Mouse (Mus musculus): ENCODE measurements around the gene Acot1.
A peak's percentile ranks its signal among the peaks of the same experiment; 100 is the strongest.
"Not testable (repeated sequence)": the region's sequence is repeated elsewhere in the genome, so short reads cannot be mapped to it uniquely, and the experiment has no call there.

Gene Acot1

GRCm38 (mm10) chr12:84022266-84022665, 13.0 kb downstream of the Acot1 start:
- DNase-seq (ENCODE audit: low spot score) = not testable (repeated sequence)

- DNase-seq (ENCODE audit: low spot score) = no peak
These were observed 13.9 kb downstream of the Acot1 start for GRCm38 (mm10) chr12:84023052-84023745.

GRCm38 (mm10) chr12:84025888-84026287, 16.6 kb downstream of the Acot1 start:
- DNase-seq (ENCODE audit: low spot score) = no peak

DNA sequence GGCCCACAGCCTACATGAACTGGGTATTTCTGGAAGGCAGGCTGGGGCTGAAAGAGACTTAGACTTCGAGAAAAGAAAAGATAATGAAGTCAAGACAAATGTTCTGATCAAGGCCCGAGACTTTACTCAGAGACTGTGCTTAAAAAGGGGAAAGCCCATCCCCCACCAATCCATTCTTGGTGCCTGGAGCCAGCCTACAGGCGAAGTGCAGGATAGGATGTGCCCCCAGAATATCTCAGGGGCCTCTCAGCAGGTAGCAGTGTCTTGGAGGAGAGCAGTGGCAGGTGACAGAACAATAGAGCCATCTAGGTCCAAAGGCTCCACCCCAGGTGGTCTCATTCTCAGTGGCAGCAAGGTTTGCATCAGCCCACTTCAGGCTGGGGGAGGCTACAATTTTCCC, 19.0 kb downstream of the Acot1 start:
- not testable (repeated sequence) for DNase-seq (ENCODE audit: low spot score)

DNA sequence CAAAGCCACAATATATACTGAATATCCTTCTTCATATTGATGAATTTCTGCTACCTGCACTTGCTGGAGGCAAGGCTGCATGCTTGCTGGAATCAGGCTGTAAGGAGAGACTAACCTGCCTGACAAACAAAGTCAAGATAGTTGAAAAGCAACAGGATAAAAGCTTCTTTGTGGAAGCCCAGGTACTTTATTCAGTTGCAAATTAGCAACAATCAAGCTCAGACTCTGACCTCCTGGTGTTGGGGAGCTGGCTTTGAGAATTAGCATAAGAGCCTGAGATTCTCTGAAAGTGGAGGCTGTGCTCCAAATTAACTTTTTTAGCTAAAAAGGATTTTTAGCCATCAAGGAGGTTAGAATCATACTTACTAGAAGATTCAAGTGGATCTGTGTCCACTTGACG, 19.8 kb downstream of the Acot1 start:
- DNase-seq (ENCODE audit: low spot score) = not testable (repeated sequence)

GRCm38 (mm10) chr12:84030659-84031332, 21.5 kb downstream of the Acot1 start:
- DNase-seq (ENCODE audit: low spot score) = peak; percentile 65

- DNase-seq (ENCODE audit: low spot score) = no peak
These were observed 23.6 kb downstream of the Acot1 start for GRCm38 (mm10) chr12:84032854-84033253.

- not testable (repeated sequence) for DNase-seq (ENCODE audit: low spot score)
These were observed 24.0 kb downstream of the Acot1 start for GRCm38 (mm10) chr12:84033302-84033701.

- no peak for DNase-seq (ENCODE audit: low spot score)
These were observed 24.8 kb downstream of the Acot1 start for GRCm38 (mm10) chr12:84034108-84034507.

DNA sequence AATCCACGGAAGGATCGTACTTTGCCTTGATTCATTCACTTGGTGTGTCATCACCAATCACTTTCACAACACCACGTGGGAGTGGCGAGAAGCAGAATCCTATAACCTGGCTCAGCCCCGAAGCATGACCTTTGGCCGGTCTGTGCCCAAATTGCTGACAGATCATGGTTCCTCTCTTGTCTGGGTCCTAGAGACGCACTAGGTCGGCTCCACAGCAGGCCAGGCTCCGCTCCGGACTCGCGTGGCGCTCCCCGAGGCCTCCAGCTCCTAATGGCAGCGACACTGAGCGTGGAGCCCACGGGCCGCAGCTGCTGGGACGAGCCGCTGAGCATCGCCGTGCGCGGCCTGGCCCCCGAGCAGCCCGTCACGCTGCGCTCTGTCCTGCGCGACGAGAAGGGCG, 29.0 kb downstream of the Acot1 start, which contains the start of gene Acot4:
Gene Acot4 (plus strand): TSS at position 139 of the 400 bp plus-strand sequence.
- DNase-seq (ENCODE audit: low spot score) = not testable (repeated sequence)

- not testable (repeated sequence) for DNase-seq (ENCODE audit: low spot score)
These were observed 29.4 kb downstream of the Acot1 start, which contains the start of gene Gm49366 for GRCm38 (mm10) chr12:84038691-84039111. Gene Gm49366 (plus strand): TSS chr12:84038935.

- no peak for DNase-seq (ENCODE audit: low spot score)
These were observed 33.0 kb downstream of the Acot1 start for GRCm38 (mm10) chr12:84042248-84042647.

DNA sequence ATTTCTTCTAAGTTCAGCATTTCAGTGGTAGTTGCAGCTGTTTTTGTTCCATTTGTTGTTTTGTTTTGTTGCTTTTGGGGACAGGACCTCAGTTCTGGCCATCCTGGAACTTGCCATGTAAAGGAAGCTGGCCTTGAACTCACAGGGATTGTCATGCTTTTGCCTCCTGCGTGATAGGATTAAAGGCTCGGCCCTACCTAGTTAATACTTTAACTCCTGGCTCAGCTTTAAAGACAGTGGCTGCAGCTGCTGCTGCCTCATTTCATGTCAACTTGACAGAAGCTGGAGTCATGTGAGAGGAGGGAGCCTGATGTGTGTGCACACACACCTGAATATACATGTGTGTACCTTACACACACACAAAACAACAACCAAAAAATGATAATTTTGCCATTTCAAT, 34.8 kb downstream of the Acot1 start:
- no peak for DNase-seq (ENCODE audit: low spot score)

DNA sequence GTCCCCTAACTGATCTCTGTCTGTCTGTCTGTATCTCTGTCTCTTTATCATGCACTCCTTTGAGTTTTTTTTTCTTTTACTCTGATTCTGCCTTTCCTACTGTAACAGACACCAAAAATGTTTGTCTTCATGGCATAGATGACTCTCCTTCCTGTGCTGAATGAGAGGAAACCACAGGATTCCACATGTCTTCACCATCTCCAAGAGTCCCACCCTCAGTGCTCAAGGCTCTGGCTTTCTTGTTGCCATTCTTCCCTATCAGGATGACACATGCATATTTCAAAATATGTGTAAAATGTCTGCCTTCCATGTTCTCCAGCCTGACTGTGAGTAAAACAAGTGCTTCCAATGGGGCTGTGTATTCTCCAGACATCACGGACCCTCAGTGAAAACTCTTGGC, 37.6 kb downstream of the Acot1 start:
- no peak for DNase-seq (ENCODE audit: low spot score)

DNA sequence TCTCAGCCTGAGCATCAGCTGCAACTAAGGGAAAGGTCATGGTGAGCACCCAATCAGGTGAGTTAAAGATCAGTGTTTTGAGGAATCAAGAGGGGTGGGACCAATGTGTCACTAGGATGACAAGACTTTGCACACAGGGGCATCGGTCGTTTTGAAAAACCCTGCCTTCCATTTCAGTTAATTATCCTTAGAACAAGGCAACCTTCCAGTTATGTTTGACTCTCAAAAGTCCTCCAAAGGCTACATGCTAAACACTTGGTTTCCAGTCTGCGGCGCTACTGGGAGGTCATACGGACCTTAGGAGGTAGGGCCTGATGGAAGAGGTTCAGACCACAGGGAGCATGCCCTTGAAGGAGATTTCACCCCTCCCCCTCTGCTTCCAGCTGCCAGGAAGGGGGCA, 41.5 kb downstream of the Acot1 start:
- not testable (repeated sequence) for DNase-seq (ENCODE audit: low spot score)

DNA sequence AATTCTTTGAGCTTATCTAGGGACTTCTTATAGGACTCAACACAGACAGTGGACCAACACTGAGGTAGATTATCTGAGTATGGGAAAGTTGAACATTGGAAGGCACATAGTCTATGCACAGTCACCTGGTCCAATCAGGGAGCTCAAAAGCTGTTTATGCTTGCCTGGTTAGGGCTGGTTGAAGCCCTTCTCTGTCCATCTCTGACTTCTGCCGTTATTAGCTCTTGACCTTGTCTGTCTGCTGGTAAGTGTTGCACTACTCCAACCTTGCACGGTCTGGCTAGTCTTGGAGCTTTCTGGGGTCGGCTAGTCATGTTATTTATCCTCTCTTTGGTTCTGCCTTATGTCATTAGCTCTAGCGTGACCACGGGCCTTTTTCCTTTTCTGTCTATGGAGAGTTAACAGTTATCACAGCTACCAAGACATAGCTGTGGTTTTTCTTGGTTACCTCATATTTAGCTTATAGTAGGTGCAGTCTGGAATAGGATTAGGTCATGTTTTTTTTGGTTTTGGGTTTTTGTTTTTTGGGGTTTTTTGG, 42.7 kb downstream of the Acot1 start, which contains the start of gene Acot3:
Gene Acot3 (plus strand): TSS at position 208 of the 538 bp plus-strand sequence.
- DNase-seq (ENCODE audit: low spot score) = no peak

- no peak for DNase-seq (ENCODE audit: low spot score)
These were observed 43.3 kb downstream of the Acot1 start for GRCm38 (mm10) chr12:84052609-84053008.

DNA sequence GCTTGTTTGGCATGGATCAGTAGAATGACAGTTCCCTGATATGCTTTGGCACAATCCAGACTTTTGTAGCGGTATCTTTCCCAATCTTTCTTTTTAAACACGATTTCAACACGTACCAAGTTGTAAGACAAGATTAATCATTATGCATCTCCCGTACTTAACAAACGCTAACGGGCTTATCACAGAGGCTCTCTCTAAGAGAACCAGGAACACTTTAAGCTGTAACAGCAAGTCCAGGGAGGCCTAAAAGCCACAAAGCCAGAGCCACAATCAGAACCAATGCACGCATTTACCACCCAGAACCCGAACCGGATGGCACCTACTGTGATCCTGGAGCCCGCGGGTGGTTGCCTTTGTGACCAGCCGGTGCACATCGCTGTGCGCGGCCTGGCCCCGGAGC, 43.9 kb downstream of the Acot1 start:
- no peak for DNase-seq (ENCODE audit: low spot score)

DNA sequence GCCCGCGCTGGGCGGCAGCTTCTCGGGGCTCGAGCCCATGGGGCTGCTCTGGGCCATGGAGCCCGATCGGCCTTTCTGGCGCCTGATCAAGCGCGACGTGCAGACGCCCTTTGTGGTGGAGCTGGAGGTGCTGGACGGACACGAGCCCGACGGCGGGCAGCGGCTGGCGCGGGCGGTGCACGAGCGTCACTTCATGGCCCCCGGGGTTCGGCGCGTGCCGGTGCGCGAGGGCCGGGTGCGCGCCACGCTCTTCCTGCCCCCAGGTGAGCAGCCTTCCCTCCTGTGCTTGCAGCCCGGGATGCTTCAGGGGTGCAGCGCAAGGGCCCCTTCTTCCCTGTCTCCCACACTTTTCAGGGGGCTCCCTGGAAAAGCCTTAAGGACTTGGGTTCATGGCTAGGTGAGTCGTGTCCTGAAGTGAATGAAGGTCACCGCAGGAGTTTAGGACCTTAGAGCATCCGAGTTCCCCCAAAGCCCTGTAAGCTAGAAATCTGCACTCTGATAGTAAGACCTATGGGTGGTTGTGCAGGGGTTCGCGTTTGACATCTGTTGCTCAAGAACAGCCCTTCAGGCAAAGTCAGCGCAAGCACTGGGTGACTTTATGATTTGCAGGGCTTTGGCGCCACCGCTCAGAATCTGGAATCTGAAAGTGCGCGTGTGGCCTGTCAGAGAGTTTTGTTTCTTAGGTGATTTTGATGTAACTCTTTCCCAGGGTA, 44.5 kb downstream of the Acot1 start:
- DNase-seq (ENCODE audit: low spot score) = no peak

- DNase-seq (ENCODE audit: low spot score) = peak; percentile 40
These were observed 51.7 kb downstream of the Acot1 start for GRCm38 (mm10) chr12:84060946-84061345.

GRCm38 (mm10) chr12:84062336-84062735, 53.0 kb downstream of the Acot1 start:
- DNase-seq (ENCODE audit: low spot score) = no peak

DNA sequence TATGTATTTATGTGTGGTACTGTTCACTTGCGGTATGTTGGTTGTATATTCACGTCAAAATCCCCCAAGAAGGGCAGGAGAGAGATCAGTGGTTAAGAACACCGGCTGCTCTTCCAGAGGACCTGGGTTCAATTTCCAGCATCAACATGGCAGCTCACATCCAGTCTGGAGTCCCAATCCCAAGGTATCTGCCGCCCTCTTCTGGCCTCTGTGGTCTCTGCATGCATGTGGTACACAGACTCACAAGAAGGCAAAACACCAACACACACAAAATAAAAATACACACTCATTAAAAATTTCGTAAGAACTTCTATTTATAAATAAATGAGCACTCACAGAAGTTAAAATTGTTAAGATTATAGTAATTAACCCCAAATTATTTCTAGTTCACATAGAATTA, 53.9 kb downstream of the Acot1 start:
- peak; percentile 19 for DNase-seq (ENCODE audit: low spot score)

Measured in c-Kit-positive CD71-positive TER-119-positive erythroid progenitor cells, embryonic 14.5 days (primary cell).